Mouse (Mus musculus): ENCODE results near the gene Rasa3. TPM values are rescaled to one million over a fixed set of nuclear protein-coding genes. Genes with fewer than 3 reads are reported as not detected.
A peak's percentile ranks its signal among the peaks of the same experiment; 100 is the strongest.

The Rasa3 gene
- total RNA-seq (2021) = 10 to 100 TPM; 61.2 to 61.6 TPM
- long read RNA-seq, experiment 1, full-length matches to known transcripts = 20 of 32 reads
- long read RNA-seq, experiment 1, partial matches to known transcripts = 9 of 32 reads
- long read RNA-seq, experiment 1, other reads (novel, unspliced or antisense) = 3 of 32 reads
- long read RNA-seq, experiment 2, full-length matches to known transcripts = 35 of 55 reads
- long read RNA-seq, experiment 2, partial matches to known transcripts = 14 of 55 reads
- long read RNA-seq, experiment 2, other reads (novel, unspliced or antisense) = 6 of 55 reads

GRCm38 (mm10) chr8:13677413-13677883 is at the start of gene Rasa3:
Rasa3 (minus strand) TSS chr8:13677603.
- intact Hi-C loops (cut with DNase I) = loop anchor here (5.0 kb wide), 1 partner anchor 75 kb away; no protein-coding TSS in a partner anchor
- peak; percentile 94 to 97 for DNase-seq (ENCODE audit: low spot score in 2 of 2)

- peak in 1 of 2 experiments; percentile 53 for DNase-seq (ENCODE audit: low spot score in 2 of 2)
- intact Hi-C loops (cut with DNase I) = no loop called here
Measured at GRCm38 (mm10) chr8:13725722-13726121, 48.3 kb upstream of the Rasa3 start.

GRCm38 (mm10) chr8:13718980-13719379 is 41.6 kb upstream of the Rasa3 start:
- DNase-seq (ENCODE audit: low spot score in 2 of 2) = no peak
- intact Hi-C loops (cut with DNase I) = no loop called here

GRCm38 (mm10) chr8:13708514-13708913 is 31.1 kb upstream of the Rasa3 start:
- DNase-seq (ENCODE audit: low spot score in 2 of 2) = no peak
- intact Hi-C loops (cut with DNase I) = no loop called here

- intact Hi-C loops (cut with DNase I) = no loop called here
- DNase-seq (ENCODE audit: low spot score in 2 of 2) = no peak
Measured at GRCm38 (mm10) chr8:13706918-13707317, 29.5 kb upstream of the Rasa3 start.

- DNase-seq (ENCODE audit: low spot score in 2 of 2) = peak; percentile 53 to 62
- intact Hi-C loops (cut with DNase I) = no loop called here
Measured at GRCm38 (mm10) chr8:13705668-13706067, 28.3 kb upstream of the Rasa3 start, which contains the start of gene Cfap97d2. Cfap97d2 (plus strand) TSS chr8:13705889.

GRCm38 (mm10) chr8:13704301-13704700 is 26.9 kb upstream of the Rasa3 start:
- no peak for DNase-seq (ENCODE audit: low spot score in 2 of 2)
- intact Hi-C loops (cut with DNase I) = no loop called here

- DNase-seq (ENCODE audit: low spot score in 2 of 2) = no peak
- intact Hi-C loops (cut with DNase I) = no loop called here
Measured at GRCm38 (mm10) chr8:13703756-13704155, 26.4 kb upstream of the Rasa3 start.

- no peak for DNase-seq (ENCODE audit: low spot score in 2 of 2)
Measured at GRCm38 (mm10) chr8:13702755-13703154, 25.4 kb upstream of the Rasa3 start.

GRCm38 (mm10) chr8:13699323-13699949 is 22.0 kb upstream of the Rasa3 start:
- intact Hi-C loops (cut with DNase I) = no loop called here
- DNase-seq (ENCODE audit: low spot score in 2 of 2) = no peak

More at GRCm38 (mm10) chr8:13702755-13703154, 25.4 kb upstream of the Rasa3 start:
- intact Hi-C loops (cut with DNase I) = no loop called here

GRCm38 (mm10) chr8:13698281-13698680 is 20.9 kb upstream of the Rasa3 start:
- intact Hi-C loops (cut with DNase I) = no loop called here

GRCm38 (mm10) chr8:13697681-13698080 is 20.3 kb upstream of the Rasa3 start:
- intact Hi-C loops (cut with DNase I) = no loop called here
- DNase-seq (ENCODE audit: low spot score in 2 of 2) = no peak

More at GRCm38 (mm10) chr8:13698281-13698680, 20.9 kb upstream of the Rasa3 start:
- DNase-seq (ENCODE audit: low spot score in 2 of 2) = no peak

GRCm38 (mm10) chr8:13697196-13697595 is 19.8 kb upstream of the Rasa3 start:
- intact Hi-C loops (cut with DNase I) = no loop called here
- DNase-seq (ENCODE audit: low spot score in 2 of 2) = no peak

GRCm38 (mm10) chr8:13696157-13696556 is 18.8 kb upstream of the Rasa3 start:
- intact Hi-C loops (cut with DNase I) = no loop called here

GRCm38 (mm10) chr8:13695203-13695867 is 17.9 kb upstream of the Rasa3 start:
- intact Hi-C loops (cut with DNase I) = no loop called here
- DNase-seq (ENCODE audit: low spot score in 2 of 2) = no peak

More at GRCm38 (mm10) chr8:13696157-13696556, 18.8 kb upstream of the Rasa3 start:
- DNase-seq (ENCODE audit: low spot score in 2 of 2) = no peak

GRCm38 (mm10) chr8:13694735-13695134 is 17.3 kb upstream of the Rasa3 start:
- intact Hi-C loops (cut with DNase I) = loop anchor here (5.0 kb wide), 1 partner anchor 38 kb away; no protein-coding TSS in a partner anchor
- DNase-seq (ENCODE audit: low spot score in 2 of 2) = no peak

- no peak for DNase-seq (ENCODE audit: low spot score in 2 of 2)
- intact Hi-C loops (cut with DNase I) = loop anchor here (5.0 kb wide), 1 partner anchor 40 kb away; no protein-coding TSS in a partner anchor
Measured at GRCm38 (mm10) chr8:13692302-13693066, 15.1 kb upstream of the Rasa3 start.

- intact Hi-C loops (cut with DNase I) = no loop called here
- no peak for DNase-seq (ENCODE audit: low spot score in 2 of 2)
Measured at GRCm38 (mm10) chr8:13689331-13689730, 11.9 kb upstream of the Rasa3 start.

GRCm38 (mm10) chr8:13688461-13688860 is 11.1 kb upstream of the Rasa3 start:
- intact Hi-C loops (cut with DNase I) = no loop called here
- DNase-seq (ENCODE audit: low spot score in 2 of 2) = no peak
